Mouse (Mus musculus): ENCODE data around the gene Ncor2. TPM values are rescaled to one million over a fixed set of nuclear protein-coding genes. Genes with fewer than 3 reads are reported as not detected.
A peak's percentile ranks its signal among the peaks of the same experiment; 100 is the strongest.

Ncor2 gene
- total RNA-seq, 2 experiments from 2014 or later: 228 to 270 TPM

DNA sequence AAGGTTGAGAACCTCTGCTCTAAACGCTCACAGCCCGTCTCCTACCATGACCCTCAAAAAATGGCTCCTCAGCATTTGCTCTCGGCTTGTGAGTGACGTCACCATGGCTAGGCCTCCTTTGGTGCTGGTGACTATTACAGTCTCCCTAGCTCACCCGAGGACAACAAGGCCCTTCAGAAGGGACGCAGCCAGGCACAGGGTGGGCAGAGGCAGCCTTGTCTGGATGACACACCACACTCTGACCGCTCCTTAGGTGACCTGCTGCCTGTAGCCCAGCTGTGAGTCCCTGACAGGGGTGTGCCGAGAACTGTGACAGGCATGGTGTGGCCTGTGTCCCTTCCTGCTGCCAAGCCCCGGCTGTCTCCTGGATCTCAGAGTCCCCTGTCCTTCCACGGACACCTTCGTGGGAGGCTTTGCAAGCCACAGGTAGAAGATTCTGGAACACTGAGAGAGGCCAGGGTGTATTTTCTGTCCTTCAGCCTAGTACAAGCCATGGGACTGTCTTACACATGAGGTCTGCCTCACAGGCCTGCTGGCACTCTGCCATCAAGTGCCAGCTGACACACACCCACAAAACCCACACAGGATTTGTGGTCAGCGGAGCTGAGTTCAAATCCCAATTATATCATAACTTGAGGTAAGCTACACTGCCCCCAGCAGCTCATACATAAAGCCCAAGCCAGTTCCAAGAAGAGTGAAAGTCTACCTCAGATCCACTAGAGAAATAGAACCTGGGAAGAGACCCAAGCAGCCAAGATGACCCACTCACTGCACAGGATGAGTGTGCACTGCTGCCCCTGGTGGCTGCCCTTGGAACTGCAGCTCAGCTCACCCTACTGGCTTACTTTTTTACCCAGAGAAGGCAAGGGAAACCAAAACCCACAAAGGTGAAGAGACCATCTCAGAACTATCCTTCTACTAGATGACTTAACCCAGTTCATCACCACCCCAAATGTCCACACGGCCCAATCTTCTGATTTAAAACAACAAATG, 112.2 kb downstream of the Ncor2 start:
- intact Hi-C loops (cut with DNase I): no loop called here
- DNase-seq (ENCODE audit: extremely low spot score in 1 of 2, low spot score in 2 of 2): peak; percentile 74 to 84
- peak; percentile 100 for TF ChIP-seq CTCF (IDR thresholded peaks at IDR 0.05)
- Histone ChIP-seq H3K4me3 (no peak overlapping the region), H3K27ac (no peak overlapping the region)

- H3K27ac ChIP-seq: peak overlapping the region; percentile 61
- H3K4me3 ChIP-seq: no peak overlapping the region
- no peak; the same call in 1 of the 2 replicates for TF ChIP-seq CTCF (IDR thresholded peaks at IDR 0.05)
- intact Hi-C loops (cut with DNase I): no loop called here
- peak; percentile 55 to 60 for DNase-seq (ENCODE audit: extremely low spot score in 1 of 2, low spot score in 2 of 2)
These were observed 116.0 kb downstream of the Ncor2 start for GRCm38 (mm10) chr5:125063015-125063414.

DNA sequence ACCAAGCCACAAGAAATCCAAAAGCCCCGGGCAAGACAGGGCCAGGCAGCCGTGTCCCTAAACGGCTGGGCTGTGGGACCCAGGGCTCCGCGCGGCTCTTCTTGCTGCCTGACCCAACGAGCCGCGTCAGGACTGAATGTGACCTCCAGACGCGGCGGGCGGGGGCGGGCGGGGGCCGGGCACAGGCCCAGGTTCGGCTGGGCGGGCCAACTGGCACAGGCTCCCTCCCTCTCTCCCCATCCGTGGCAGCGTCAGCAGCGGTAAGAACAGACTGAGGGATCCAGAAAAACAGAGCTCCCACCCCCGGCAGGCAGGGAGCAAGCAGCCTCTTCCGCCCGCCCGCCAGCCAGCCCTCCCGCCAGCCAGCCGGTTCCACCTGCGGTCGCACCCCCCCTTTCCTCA, 120.8 kb downstream of the Ncor2 start:
- intact Hi-C loops (cut with DNase I): no loop called here
- DNase-seq (ENCODE audit: extremely low spot score in 1 of 2, low spot score in 2 of 2): peak; percentile 76
- Histone ChIP-seq H3K4me3 (peak overlapping the region; percentile 58), H3K27ac (peak overlapping the region; percentile 93)
- TF ChIP-seq CTCF (IDR thresholded peaks at IDR 0.05): no peak

DNA sequence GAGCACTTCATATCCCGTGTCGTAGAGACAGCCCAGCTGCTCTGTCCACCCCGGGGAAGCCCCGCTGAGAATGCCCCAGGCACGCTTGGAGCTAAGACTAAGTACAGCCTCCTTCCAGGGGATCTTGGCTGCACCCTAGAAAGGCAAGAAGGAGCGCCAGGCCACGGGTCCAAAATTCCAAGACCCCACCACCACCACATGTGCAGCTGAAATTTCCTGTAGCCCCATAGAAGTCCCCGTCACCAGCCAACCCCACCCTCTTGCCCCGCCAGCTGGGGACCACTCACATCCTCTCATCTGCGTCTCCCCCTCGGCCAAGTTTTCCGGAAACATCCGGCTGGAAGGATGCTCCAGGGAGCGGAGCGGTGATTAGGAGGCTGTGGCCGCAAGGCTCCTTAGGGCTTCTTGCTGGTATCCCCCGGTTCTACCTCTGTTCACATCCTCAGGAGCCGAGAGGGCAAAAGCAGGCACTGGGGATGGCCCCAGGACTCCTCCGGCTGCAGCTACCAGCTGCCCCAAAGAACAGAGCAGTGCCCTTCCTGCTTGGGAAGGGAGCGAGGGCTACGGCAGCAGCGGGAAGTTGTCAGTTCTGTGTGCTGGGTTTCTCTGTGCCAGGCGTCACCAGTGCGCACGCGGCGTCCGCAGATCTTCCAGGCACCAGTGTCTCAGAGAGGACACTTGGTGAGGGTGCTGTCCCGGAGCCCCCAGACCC, 121.3 kb downstream of the Ncor2 start:
- intact Hi-C loops (cut with DNase I): loop anchor here (2.0 kb wide), 1 partner anchor 209 kb away; no protein-coding TSS in a partner anchor
- Histone ChIP-seq H3K4me3 (peak overlapping the region; percentile 58), H3K27ac (peak overlapping the region; percentile 93)
- TF ChIP-seq CTCF (IDR thresholded peaks at IDR 0.05): no peak
- no peak for DNase-seq (ENCODE audit: extremely low spot score in 1 of 2, low spot score in 2 of 2)

GRCm38 (mm10) chr5:125056696-125057554, 122.1 kb downstream of the Ncor2 start:
- intact Hi-C loops (cut with DNase I): loop anchor here (2.0 kb wide), 1 partner anchor 210 kb away; no protein-coding TSS in a partner anchor
- Histone ChIP-seq H3K27ac (peak overlapping the region; percentile 93), H3K4me3 (peak overlapping the region; percentile 58)
- no peak for DNase-seq (ENCODE audit: extremely low spot score in 1 of 2, low spot score in 2 of 2)
- no peak for TF ChIP-seq CTCF (IDR thresholded peaks at IDR 0.05)

- TF ChIP-seq CTCF (IDR thresholded peaks at IDR 0.05): no peak; the same call in 1 of the 2 replicates
- H3K27ac ChIP-seq: peak overlapping the region; percentile 32; the same call in 1 of the 2 replicates
- peak overlapping the region; percentile 58 for H3K4me3 ChIP-seq
- no peak for DNase-seq (ENCODE audit: extremely low spot score in 1 of 2, low spot score in 2 of 2)
- intact Hi-C loops (cut with DNase I): loop anchor here (2.0 kb wide), 1 partner anchor 210 kb away; no protein-coding TSS in a partner anchor
These were observed 122.7 kb downstream of the Ncor2 start for GRCm38 (mm10) chr5:125056331-125056695.

DNA sequence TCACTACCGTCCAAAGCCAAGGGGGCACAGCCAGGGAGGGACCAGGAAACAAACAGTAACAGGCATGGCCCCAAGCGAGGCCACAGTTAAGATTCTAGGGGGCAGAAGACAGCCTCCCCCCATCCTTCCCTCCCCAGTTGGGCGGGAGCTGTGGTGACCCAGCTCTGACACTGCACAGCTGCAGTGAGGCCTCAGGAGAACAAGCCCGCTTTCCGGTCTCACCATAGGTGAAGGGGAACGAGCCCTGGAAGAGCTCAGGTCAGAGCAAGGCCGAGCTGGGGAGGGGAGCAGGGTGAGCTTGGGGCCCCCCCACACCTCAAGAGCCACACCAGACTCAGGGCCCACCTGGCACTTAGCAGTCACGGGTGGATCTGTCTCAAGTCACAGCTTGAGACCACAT, 123.1 kb downstream of the Ncor2 start:
- no peak for TF ChIP-seq CTCF (IDR thresholded peaks at IDR 0.05)
- no peak for DNase-seq (ENCODE audit: extremely low spot score in 1 of 2, low spot score in 2 of 2)
- Histone ChIP-seq H3K27ac (peak overlapping the region; percentile 32; the same call in 1 of the 2 replicates), H3K4me3 (peak overlapping the region; percentile 58)
- intact Hi-C loops (cut with DNase I): loop anchor here (2.0 kb wide), 1 partner anchor 211 kb away; no protein-coding TSS in a partner anchor

- intact Hi-C loops (cut with DNase I): loop anchor here (2.0 kb wide), 1 partner anchor 123 kb away; no protein-coding TSS in a partner anchor
- Histone ChIP-seq H3K4me3 (peak overlapping the region; percentile 14; the same call in 1 of the 2 replicates), H3K27ac (peak overlapping the region; percentile 86)
- no peak for DNase-seq (ENCODE audit: extremely low spot score in 1 of 2, low spot score in 2 of 2)
- no peak for TF ChIP-seq CTCF (IDR thresholded peaks at IDR 0.05)
These were observed 125.4 kb downstream of the Ncor2 start for GRCm38 (mm10) chr5:125053661-125054060.

- no peak for TF ChIP-seq CTCF (IDR thresholded peaks at IDR 0.05)
- intact Hi-C loops (cut with DNase I): loop anchor here (2.0 kb wide), 1 partner anchor 124 kb away; no protein-coding TSS in a partner anchor
- Histone ChIP-seq H3K27ac (peak overlapping the region; percentile 86), H3K4me3 (peak overlapping the region; percentile 14; the same call in 1 of the 2 replicates)
- DNase-seq (ENCODE audit: extremely low spot score in 1 of 2, low spot score in 2 of 2): peak in 1 of 2 experiments; percentile 35
These were observed 126.2 kb downstream of the Ncor2 start for GRCm38 (mm10) chr5:125052603-125053488.

GRCm38 (mm10) chr5:125052237-125052602, 126.8 kb downstream of the Ncor2 start:
- no peak for TF ChIP-seq CTCF (IDR thresholded peaks at IDR 0.05)
- DNase-seq (ENCODE audit: extremely low spot score in 1 of 2, low spot score in 2 of 2): no peak
- intact Hi-C loops (cut with DNase I): loop anchor here (2.0 kb wide), 1 partner anchor 125 kb away; no protein-coding TSS in a partner anchor
- Histone ChIP-seq H3K4me3 (no peak overlapping the region), H3K27ac (peak overlapping the region; percentile 86)
